Mouse (Mus musculus): ENCODE measurements around the gene Mnx1.

DNA sequence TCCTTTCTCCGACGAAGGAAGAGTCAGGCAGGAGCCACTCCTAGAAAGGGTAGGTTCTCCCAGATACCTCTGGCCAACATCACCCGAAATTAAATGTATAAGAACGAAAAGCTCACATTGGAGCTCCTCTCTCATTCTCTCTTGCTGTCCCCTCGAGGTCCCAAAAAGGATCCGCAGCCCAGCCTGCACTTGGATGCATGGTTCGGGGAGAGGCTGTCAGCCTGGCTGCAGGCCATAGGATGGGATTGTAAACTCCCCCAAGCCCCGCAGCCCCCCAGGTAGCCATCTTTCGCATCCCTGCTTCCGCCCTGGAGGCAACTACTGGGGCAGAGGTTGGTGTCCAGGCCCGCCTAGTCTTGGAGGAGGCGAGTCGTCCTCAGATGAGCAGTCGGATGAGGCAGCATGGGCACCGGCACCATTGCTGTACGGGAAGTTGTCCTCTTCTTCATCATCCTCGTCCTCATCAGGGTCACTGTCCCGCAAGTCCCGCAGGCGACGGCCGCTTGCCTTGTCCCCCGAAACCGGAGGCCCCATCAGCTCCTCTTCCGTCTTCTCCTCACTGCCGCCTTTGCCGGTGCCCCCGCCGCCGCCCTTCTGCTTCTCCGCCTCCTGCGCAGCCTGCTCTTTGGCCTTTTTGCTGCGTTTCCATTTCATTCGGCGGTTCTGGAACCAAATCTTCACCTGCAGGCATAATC is 4.6 kb downstream of the Mnx1 start:
- TF ChIP-seq POLR2A (IDR thresholded peaks at IDR 0.05; ENCODE audit: borderline replicate concordance, low read depth, low read length) (no peak), CTCF (IDR thresholded peaks at IDR 0.05; ENCODE audit: low read depth, low read length) (no peak)
